Mouse (Mus musculus) liver, adult 2 months (tissue): ENCODE measurements around the gene Fam50b. TPM values are rescaled to one million over a fixed set of nuclear protein-coding genes. Genes with fewer than 3 reads are reported as not detected.

Source experiments
- DNase-seq: peaks from one replicate; pipeline ENCODE4 v3.0.0-alpha.2; 2011; ENCODE audit warnings: low read depth, low spot score; ENCODE audit errors: extremely low read depth
- H3K27ac ChIP-seq: fragments of 200-500 bp; replicated peaks from 2 replicates; pipeline ENCODE4 v1.5.1; 2012; ENCODE audit warnings: low read depth, mild to moderate bottlenecking, control low read depth, inconsistent platforms, low read length; ENCODE audit not compliant: insufficient read depth
- H3K27me3 ChIP-seq: fragments of 200-500 bp; 2 replicates; pipeline ENCODE4 v1.6.1; 2012; ENCODE audit warnings: mild to moderate bottlenecking, moderate library complexity, low read length, inconsistent platforms; ENCODE audit not compliant: control insufficient read depth, insufficient read depth
- H3K36me3 ChIP-seq: fragments of 200-500 bp; 2 replicates; pipeline ENCODE4 v1.6.1; 2012; ENCODE audit warnings: low read length, inconsistent platforms; ENCODE audit not compliant: control insufficient read depth, insufficient read depth
- H3K4me1 ChIP-seq: fragments of 200-500 bp; 2 replicates; pipeline ENCODE4 v1.6.1; 2011; ENCODE audit warnings: low read length; ENCODE audit not compliant: control insufficient read depth, insufficient read depth
- H3K4me3 ChIP-seq: fragments of 200-500 bp; 2 replicates; pipeline ENCODE4 v1.5.1; 2011; ENCODE audit warnings: low read depth, mild to moderate bottlenecking, control low read depth, low read length, moderate library complexity; ENCODE audit not compliant: insufficient read depth
- H3K79me2 ChIP-seq: fragments of 200-500 bp; 2 replicates; pipeline ENCODE4 v1.6.1; 2012; ENCODE audit warnings: inconsistent platforms, mild to moderate bottlenecking, low read length, moderate library complexity; ENCODE audit not compliant: control insufficient read depth, insufficient read depth
- H3K9ac ChIP-seq: fragments of 200-500 bp; 2 replicates; pipeline ENCODE4 v1.6.1; 2012; ENCODE audit warnings: low read depth, mild to moderate bottlenecking, control low read depth, inconsistent platforms, low read length
- CTCF ChIP-seq: fragments of 200-500 bp; IDR thresholded peaks from 2 replicates; pipeline ENCODE4 v1.5.1; 2011; ENCODE audit warnings: low read depth, low read length, control low read depth
- POLR2A ChIP-seq: fragments of 200-500 bp; IDR thresholded peaks from 2 replicates; pipeline ENCODE4 v1.6.1; 2011; ENCODE audit warnings: low read length, control low read depth; ENCODE audit not compliant: insufficient read depth; ENCODE audit errors: extremely low read depth
- WGBS: fragments of 180-500 bp; shearing (Covaris S2); methylation state at CpG from one replicate; pipeline ENCODE4 v1.1.7; 2018; 5-methylcytosine and 5-hydroxymethylcytosine counted together
- polyA plus RNA-seq: library from polyadenylated mRNA; depleted of rRNA; stranded (reverse); fragments of >200 nt; gene quantifications from 2 replicates; pipeline ENCODE4 v1.2.3, GENCODE M21; 2012
- total RNA-seq: library from RNA; depleted of rRNA; stranded (reverse); fragments of >200 nt; gene quantifications from 2 replicates; pipeline ENCODE4 v1.2.3, GENCODE M21; 2014

Gene Fam50b
- total and polyA plus RNA-seq, 2 experiments = 0.59 TPM; not detected in 1

- TF ChIP-seq CTCF (no peak), POLR2A (no peak)
- H3K27me3 ChIP-seq = no peaks in the 10 kb centered on the region
These were observed 33.1 kb downstream of the Fam50b start for GRCm38 (mm10) chr13:34767527-34768292.

GRCm38 (mm10) chr13:34776767-34777166 is 42.1 kb downstream of the Fam50b start:
- Histone ChIP-seq H3K4me3 (no peak overlapping the region), H3K79me2 (no peaks in the 10 kb centered on the region), H3K36me3 (no peaks in the 10 kb centered on the region), H3K4me1 (no peaks in the 10 kb centered on the region), H3K27ac (no peak overlapping the region), H3K9ac (no peak overlapping the region), H3K27me3 (no peaks in the 10 kb centered on the region)
- TF ChIP-seq CTCF = no peak
- 80% methylated on average over 3 of the region's 3 CpGs for WGBS
- no peak for DNase-seq

More at GRCm38 (mm10) chr13:34767527-34768292, 33.1 kb downstream of the Fam50b start:
- Histone ChIP-seq H3K9ac (no peak overlapping the region), H3K79me2 (no peaks in the 10 kb centered on the region), H3K27ac (no peak overlapping the region), H3K4me3 (no peak overlapping the region), H3K36me3 (no peaks in the 10 kb centered on the region), H3K4me1 (no peaks in the 10 kb centered on the region)
- no peak for DNase-seq
- WGBS = 94% methylated on average over 18 of the region's 18 CpGs

GRCm38 (mm10) chr13:34780856-34781610 is 46.4 kb downstream of the Fam50b start:
- TF ChIP-seq POLR2A (no peak), CTCF (no peak)
- Histone ChIP-seq H3K27ac (no peak overlapping the region), H3K4me3 (no peak overlapping the region), H3K27me3 (no peaks in the 10 kb centered on the region), H3K4me1 (no peaks in the 10 kb centered on the region), H3K79me2 (no peaks in the 10 kb centered on the region), H3K36me3 (no peaks in the 10 kb centered on the region), H3K9ac (no peak overlapping the region)
- no peak for DNase-seq
- WGBS = 72% methylated on average over 7 of the region's 7 CpGs

GRCm38 (mm10) chr13:34781611-34782009 is 47.0 kb downstream of the Fam50b start:
- Histone ChIP-seq H3K79me2 (no peaks in the 10 kb centered on the region), H3K4me1 (no peaks in the 10 kb centered on the region), H3K27me3 (no peaks in the 10 kb centered on the region), H3K27ac (no peak overlapping the region), H3K4me3 (no peak overlapping the region), H3K9ac (no peak overlapping the region), H3K36me3 (no peaks in the 10 kb centered on the region)
- no peak for DNase-seq
- no peak for TF ChIP-seq CTCF
- TF ChIP-seq POLR2A = no peak
- WGBS = 86% methylated on average over 4 of the region's 4 CpGs

GRCm38 (mm10) chr13:34784818-34785217 is 50.2 kb downstream of the Fam50b start:
- peaks cover 10% of the 10 kb centered on the region; the same call in 1 of the 2 replicates for H3K4me1 ChIP-seq
- no peaks in the 10 kb centered on the region for H3K79me2 ChIP-seq
- 79% methylated on average over 8 of the region's 8 CpGs for WGBS
- no peak for TF ChIP-seq POLR2A
- no peak for TF ChIP-seq CTCF
- H3K27me3 ChIP-seq = no peaks in the 10 kb centered on the region
- no peak for DNase-seq
- H3K36me3 ChIP-seq = no peaks in the 10 kb centered on the region
- H3K27ac ChIP-seq = no peak overlapping the region
- no peak overlapping the region for H3K9ac ChIP-seq
- no peak overlapping the region for H3K4me3 ChIP-seq
